ENCODE assay signal across 9 mouse cellular contexts in genomic region chr1:39911446-39911845, GRCm38 (mm10). TPM values are rescaled to one million over a fixed set of nuclear protein-coding genes. Genes with fewer than 3 reads are reported as not detected.
A peak's percentile ranks its signal among the peaks of the same experiment; 100 is the strongest.
DNase-seq lines count a peak whose midpoint lies in the region; ATAC-seq and TF ChIP-seq lines count a peak whose summit lies in the region.
"Had no signal": no experiment of that assay in that cellular context is flagged by ENCODE, and none has a peak within 500 bp of the region (broad histone marks: within the 10 kb centered on the region; RNA-seq: fewer than 3 reads in every experiment).

No protein-coding gene starts in this region.

- no peak overlapping the region; the same call in 1 of the 2 replicates for H3K27ac ChIP-seq in layer of hippocampus, adult 2 months
- no peak overlapping the region for H3K27ac ChIP-seq in embryonic facial prominence, embryonic 14.5 days (replicated peaks; ENCODE audit: low read depth, low read length)
- H3K27ac ChIP-seq in limb, embryonic 15.5 days = no peak overlapping the region

- H3K4me3 ChIP-seq in layer of hippocampus, adult 2 months = no peak overlapping the region
- no peak overlapping the region for H3K4me3 ChIP-seq in embryonic facial prominence, embryonic 14.5 days (ENCODE audit: low read depth, low read length)
- H3K4me3 ChIP-seq in limb, embryonic 15.5 days = no peak overlapping the region

- TF ChIP-seq CTCF in layer of hippocampus, adult 2 months (conservative IDR thresholded peaks at IDR 0.05) = peak; percentile 93

- no peaks in the 10 kb centered on the region for H3K9me3 ChIP-seq in embryonic facial prominence, embryonic 14.5 days (ENCODE audit: control insufficient read depth, low read length)
- no peaks in the 10 kb centered on the region for H3K9me3 ChIP-seq in limb, embryonic 15.5 days

- DNase-seq in adrenal gland, postnatal 10 days = peak; percentile 54
- no peak for DNase-seq in adrenal gland, adult 18-20 months (ENCODE audit: low spot score in 2 of 2)
- peak; percentile 49 to 57 for DNase-seq in layer of hippocampus, adult 2 months (ENCODE audit: low spot score in 2 of 2)
- DNase-seq in layer of hippocampus, adult 9-10 months (ENCODE audit: low spot score) = no peak
- DNase-seq in MN1 (ENCODE audit: low spot score) = peak; percentile 58
- peak; percentile 71 for DNase-seq in embryonic facial prominence, embryonic 14.5 days (ENCODE audit: low spot score)
- DNase-seq in retina, embryonic 14.5 days (ENCODE audit: low spot score) = peak; percentile 68

- H3K4me1 ChIP-seq in embryonic facial prominence, embryonic 14.5 days (ENCODE audit: control insufficient read depth, insufficient read depth, low read length) = peaks cover 16% of the 10 kb centered on the region
- H3K4me1 ChIP-seq in limb, embryonic 15.5 days = peaks cover 34% of the 10 kb centered on the region

- 55% methylated on average over 3 of the region's 3 CpGs for WGBS in embryonic facial prominence, embryonic 14.5 days
- 41% methylated on average over 3 of the region's 3 CpGs for WGBS in limb, embryonic 15.5 days

- H3K36me3 ChIP-seq in embryonic facial prominence, embryonic 14.5 days (ENCODE audit: control insufficient read depth, insufficient read depth, low read length) = peaks cover 58% of the 10 kb centered on the region
- H3K36me3 ChIP-seq in limb, embryonic 15.5 days = peaks cover 32% of the 10 kb centered on the region

- H3K27me3 ChIP-seq in embryonic facial prominence, embryonic 14.5 days (replicated peaks; ENCODE audit: control insufficient read depth, insufficient read depth, low read length) = no peaks in the 10 kb centered on the region
- H3K27me3 ChIP-seq in limb, embryonic 15.5 days = no peaks in the 10 kb centered on the region
- H3K27me3 ChIP-seq: megakaryocyte, embryonic 14.5 days had no signal

- no peak overlapping the region for H3K9ac ChIP-seq in embryonic facial prominence, embryonic 14.5 days (ENCODE audit: low read depth, low read length)
- no peak overlapping the region for H3K9ac ChIP-seq in limb, embryonic 15.5 days

- no peak for ATAC-seq in embryonic facial prominence, embryonic 14.5 days (ENCODE audit: low read depth)
- 0 out of 2 replicates have a peak, but pooled peaks have one; percentile 9 for ATAC-seq in limb, embryonic 15.5 days (ENCODE audit: insufficient number of reproducible peaks, low FRiP score, low TSS enrichment, low read depth)

- H3K4me2 ChIP-seq in embryonic facial prominence, embryonic 14.5 days (ENCODE audit: low read depth, low read length) = no peak overlapping the region
- no peak overlapping the region for H3K4me2 ChIP-seq in limb, embryonic 15.5 days

RNA-seq across cellular contexts. Expression of gene Map4k4, which starts 10.7 kb away (rescaled TPM):
- total RNA-seq in adrenal gland, postnatal 10 days (2021) = 100 to 1,000 TPM; 138 to 167 TPM
- 10 to 100 TPM; 90.2 to 98.0 TPM for total RNA-seq in adrenal gland, adult 18-20 months (2021)
- 100 to 1,000 TPM; 134 to 145 TPM for total RNA-seq in layer of hippocampus, adult 2 months (2021)
- polyA plus RNA-seq in embryonic facial prominence, embryonic 14.5 days (2014; fragmentation: Nextera tagmentation; extraction: Ambion mirVana) = 27.8 and 32.4 TPM in 2 replicates
- 29.5 and 32.7 TPM in 2 replicates for polyA plus RNA-seq in limb, embryonic 15.5 days (2015; fragmentation: Nextera tagmentation; extraction: Ambion mirVana)

Comparison
In these comparisons a context has a peak if more than half of its experiments do, and no peak if none do; other contexts are left out.
1. DNase-seq: peak in adrenal gland, postnatal 10 days (single experiment), layer of hippocampus, adult 2 months (2 of 2), MN1 (single experiment), embryonic facial prominence, embryonic 14.5 days (single experiment) and retina, embryonic 14.5 days (single experiment); none in adrenal gland, adult 18-20 months (0 of 2) and layer of hippocampus, adult 9-10 months (single experiment).